In the genomic region with DNA sequence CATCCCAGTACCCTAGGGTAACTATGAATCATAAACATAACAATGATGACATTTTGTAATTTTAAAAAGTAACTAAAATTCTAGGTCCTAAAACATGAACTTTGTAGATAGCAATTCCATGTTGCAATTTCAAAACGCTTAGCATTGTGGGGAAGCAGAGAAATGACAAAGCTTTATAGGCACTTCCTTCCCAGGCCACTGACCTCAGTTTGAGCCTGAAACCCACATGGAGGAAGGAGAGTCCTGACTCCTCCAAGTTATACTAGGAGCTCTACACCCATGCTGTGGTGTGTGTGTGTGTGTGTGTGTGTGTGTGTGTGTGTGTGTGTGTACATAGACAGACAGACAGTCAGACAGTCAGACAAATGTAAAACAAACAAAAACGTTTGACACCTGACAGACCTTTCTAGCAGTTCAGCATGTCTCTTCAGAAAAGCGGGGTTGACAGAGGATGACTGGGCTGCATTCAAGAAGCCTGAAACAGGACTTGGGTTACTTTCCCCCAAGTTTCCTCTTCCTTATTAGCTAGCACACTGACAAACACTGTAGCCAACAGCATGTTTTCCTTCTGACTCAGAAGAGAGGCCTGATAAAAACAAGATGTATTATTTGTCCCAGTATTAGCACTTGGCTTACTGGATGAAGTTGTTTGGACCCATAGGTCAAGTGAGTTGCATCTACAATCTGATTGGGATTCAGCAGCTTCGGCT, we compare ENCODE assay signal across 20 mouse cellular contexts. TPM values are rescaled to one million over a fixed set of nuclear protein-coding genes. Genes with fewer than 3 reads are reported as not detected.
A peak's percentile ranks its signal among the peaks of the same experiment; 100 is the strongest.
DNase-seq lines count a peak whose midpoint lies in the region; ATAC-seq and TF ChIP-seq lines count a peak whose summit lies in the region.
"Had no signal": no experiment of that assay in that cellular context is flagged by ENCODE, and none has a peak within 500 bp of the region (broad histone marks: within the 10 kb centered on the region; RNA-seq: fewer than 3 reads in every experiment).

No protein-coding gene starts in this region.

- H3K9me3 ChIP-seq in liver, embryonic 12.5 days (replicated peaks): no peaks in the 10 kb centered on the region
- H3K9me3 ChIP-seq: forebrain, embryonic 15.5 days; G1E; hindbrain, embryonic 13.5 days; limb, embryonic 12.5 days; stomach, embryonic 15.5 days had no signal

- TF ChIP-seq POLR2A in liver, adult 2 months (IDR thresholded peaks at IDR 0.05; ENCODE audit: extremely low read depth, insufficient read depth, low read length): no peak
- TF ChIP-seq POLR2A in bone marrow macrophage, adult 2 months (IDR thresholded peaks at IDR 0.05; ENCODE audit: borderline replicate concordance, low read depth, low read length): no peak

- H3K4me2 ChIP-seq in liver, embryonic 12.5 days: no peak overlapping the region
- H3K4me2 ChIP-seq: forebrain, embryonic 15.5 days; hindbrain, embryonic 13.5 days; limb, embryonic 12.5 days; stomach, embryonic 15.5 days had no signal

- no peak overlapping the region for H3K4me3 ChIP-seq in liver, adult 2 months (ENCODE audit: insufficient read depth, low read depth, low read length)
- H3K4me3 ChIP-seq in liver, embryonic 12.5 days: no peak overlapping the region
- H3K4me3 ChIP-seq in bone marrow macrophage, adult 2 months (ENCODE audit: insufficient read depth, low read length): no peak overlapping the region
- H3K4me3 ChIP-seq: erythroblast, embryonic 14.5 days; forebrain, embryonic 15.5 days; hindbrain, embryonic 13.5 days; limb, embryonic 12.5 days; stomach, embryonic 15.5 days had no signal

- ATAC-seq in liver, embryonic 12.5 days: no peak
- peak; percentile 93 for ATAC-seq in megakaryocyte, adult 5-6 weeks (ENCODE audit: poor library complexity, severe bottlenecking)
- ATAC-seq: forebrain, embryonic 15.5 days; midbrain, embryonic 16.5 days had no signal

- WGBS in liver, adult 2 months: 47% methylated on average over 4 of the region's 4 CpGs
- WGBS in liver, embryonic 12.5 days (ENCODE audit: insufficient replicate concordance): 52% methylated on average over 4 of the region's 4 CpGs

- H3K27me3 ChIP-seq in liver, adult 2 months (ENCODE audit: control insufficient read depth, insufficient read depth, low read length): no peaks in the 10 kb centered on the region
- no peaks in the 10 kb centered on the region for H3K27me3 ChIP-seq in liver, embryonic 12.5 days (replicated peaks)
- H3K27me3 ChIP-seq: forebrain, embryonic 15.5 days; hindbrain, embryonic 13.5 days; stomach, embryonic 15.5 days had no signal

- intact Hi-C loops in left cerebral cortex, postnatal 14 days (cut with DNase I): no loop called here

- H3K79me2 ChIP-seq in liver, adult 2 months (ENCODE audit: control insufficient read depth, insufficient read depth, low read length): no peaks in the 10 kb centered on the region

- H3K9ac ChIP-seq in liver, adult 2 months (ENCODE audit: low read depth, low read length): no peak overlapping the region
- no peak overlapping the region for H3K9ac ChIP-seq in liver, embryonic 12.5 days
- H3K9ac ChIP-seq: forebrain, embryonic 15.5 days; hindbrain, embryonic 13.5 days; limb, embryonic 12.5 days; liver, embryonic 14.5 days; stomach, embryonic 15.5 days had no signal

- peak; percentile 15 for DNase-seq in liver, adult 2 months (ENCODE audit: extremely low read depth, low read depth, low spot score)
- DNase-seq in NIH3T3 (ENCODE audit: low read depth): peak; percentile 2
- DNase-seq in frontal cortex, postnatal 10 days (ENCODE audit: low spot score in 2 of 2): no peak
- DNase-seq in left cerebral cortex, postnatal 14 days (ENCODE audit: low spot score in 2 of 2): no peak
- DNase-seq: adrenal gland, postnatal 36 days; kidney, adult 8-10 months; kidney, postnatal 25 days; right cerebral cortex, postnatal 25 days had no signal

- H3K27ac ChIP-seq in liver, adult 2 months (replicated peaks; ENCODE audit: insufficient read depth, low read depth, low read length): no peak overlapping the region
- H3K27ac ChIP-seq in liver, embryonic 12.5 days: no peak overlapping the region
- peak overlapping the region; percentile 78 for H3K27ac ChIP-seq in bone marrow macrophage, adult 2 months (ENCODE audit: insufficient read depth, low read depth, low read length)
- H3K27ac ChIP-seq: forebrain, embryonic 15.5 days; hindbrain, embryonic 13.5 days; limb, embryonic 12.5 days; liver, embryonic 14.5 days; stomach, embryonic 15.5 days had no signal

- no peak for TF ChIP-seq CTCF in liver, adult 2 months (IDR thresholded peaks at IDR 0.05; ENCODE audit: low read depth, low read length)
- no peak for TF ChIP-seq CTCF in bone marrow macrophage, adult 2 months (IDR thresholded peaks at IDR 0.05; ENCODE audit: low read depth, low read length)

- no peaks in the 10 kb centered on the region for H3K36me3 ChIP-seq in liver, adult 2 months (ENCODE audit: control insufficient read depth, insufficient read depth, low read length)
- no peaks in the 10 kb centered on the region for H3K36me3 ChIP-seq in liver, embryonic 12.5 days
- H3K36me3 ChIP-seq: forebrain, embryonic 15.5 days; G1E; hindbrain, embryonic 13.5 days; limb, embryonic 12.5 days; stomach, embryonic 15.5 days had no signal

- H3K4me1 ChIP-seq in liver, adult 2 months (ENCODE audit: control insufficient read depth, insufficient read depth, low read length): no peaks in the 10 kb centered on the region; the same call in 1 of the 2 replicates
- H3K4me1 ChIP-seq in liver, embryonic 12.5 days: no peaks in the 10 kb centered on the region
- peaks cover 20% of the 10 kb centered on the region for H3K4me1 ChIP-seq in bone marrow macrophage, adult 2 months (ENCODE audit: control insufficient read depth, insufficient read depth, low read length)
- H3K4me1 ChIP-seq: forebrain, embryonic 15.5 days; hindbrain, embryonic 13.5 days; limb, embryonic 12.5 days; stomach, embryonic 15.5 days had no signal

RNA-seq across cellular contexts. Expression of gene Mamld1, which starts 37.5 kb away (rescaled TPM):
- 0.27 and 0.37 TPM in 2 replicates for total RNA-seq in liver, adult 2 months (2014; rRNA removed)
- 0.24 and 0.27 TPM in 2 replicates for polyA plus RNA-seq in liver, adult 2 months (2012; rRNA removed)
- polyA plus RNA-seq in liver, embryonic 12.5 days (2016; fragmentation: Nextera tagmentation; extraction: Ambion mirVana): 0.12 and 0.28 TPM in 2 replicates
- 2.4 and 4.8 TPM in 2 replicates for polyA plus RNA-seq in bone marrow macrophage, adult 2 months (2012; ENCODE audit: insufficient read depth, insufficient read length, missing spikeins)
- total RNA-seq in megakaryocyte, adult 5-6 weeks (2015): 0.64 and 1.2 TPM in 2 replicates
- 0.11 and 0.12 TPM in 2 replicates for total RNA-seq in megakaryocyte, adult 5-6 weeks (2017)
- total RNA-seq in left cerebral cortex, postnatal 14 days (2021): 10 to 100 TPM; 25.5 to 27.3 TPM
- total RNA-seq: G1E; neutrophil, adult 5-6 weeks had no signal
- polyA plus RNA-seq: erythroblast, embryonic 14.5 days; G1E had no signal

Comparison
In these comparisons a context has a peak if more than half of its experiments do, and no peak if none do; other contexts are left out.
1. DNase-seq: peak in liver, adult 2 months (single experiment) and NIH3T3 (single experiment); none in frontal cortex, postnatal 10 days (0 of 2) and left cerebral cortex, postnatal 14 days (0 of 2).
2. RNA of gene Mamld1, which starts 37.5 kb away (total RNA-seq): 25.5 to 27.3 TPM in left cerebral cortex, postnatal 14 days; 0.11 to 1.2 TPM in megakaryocyte, adult 5-6 weeks and 0.27 to 0.37 TPM in liver, adult 2 months; every median in the first group is over 10 times any median in the second.